Mouse (Mus musculus): ENCODE results near the gene Cdon. TPM values are rescaled to one million over a fixed set of nuclear protein-coding genes. Genes with fewer than 3 reads are reported as not detected.

The Cdon gene
- total and polyA plus RNA-seq, 3 experiments, result 1.0 to 1.5 TPM; not detected in 1

DNA sequence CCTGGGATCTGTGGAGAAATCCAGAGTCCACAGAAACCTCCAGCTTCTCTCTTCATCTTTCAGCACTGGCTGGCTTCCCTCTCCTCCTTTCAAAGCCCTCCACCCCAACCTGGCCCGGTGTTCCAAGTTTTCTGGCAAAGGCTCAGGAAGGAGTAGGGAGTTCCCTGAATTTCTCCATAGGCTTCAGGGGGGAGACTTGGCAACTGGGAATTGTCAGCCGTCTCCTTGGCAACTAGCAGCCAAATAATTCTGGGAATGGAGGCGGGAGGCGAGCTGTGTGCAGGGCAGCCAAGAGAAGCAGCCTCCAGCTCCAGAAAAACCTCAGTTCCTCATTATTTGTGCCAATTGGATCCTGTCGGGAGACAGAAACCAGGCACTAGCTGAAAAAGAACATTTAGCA lies 102.6 kb downstream of the Cdon start:
- Histone ChIP-seq H3K27me3 (ENCODE audit: control insufficient read depth in 1 of 2, insufficient read depth in 2 of 2, low read length in 2 of 2) (peaks cover 3 to 4% of the 10 kb centered on the region in 2 experiments; a peak in 3 of 4 replicates), H3K79me2 (ENCODE audit: control insufficient read depth, insufficient read depth, low read length, poor library complexity) (no peaks in the 10 kb centered on the region), H3K9me3 (replicated peaks; ENCODE audit: insufficient read depth, low read length) (no peaks in the 10 kb centered on the region), H3K27ac (ENCODE audit: control insufficient read depth, low read depth, low read length) (no peak overlapping the region), H3K36me3 (ENCODE audit: control insufficient read depth in 1 of 2, insufficient read depth in 2 of 2, low read length in 2 of 2) (no peaks in the 10 kb centered on the region), H3K4me1 (ENCODE audit: control insufficient read depth in 1 of 2, insufficient read depth in 2 of 2, low read length in 2 of 2) (no peaks in the 10 kb centered on the region), H3K9ac (ENCODE audit: control insufficient read depth, low read depth, low read length, poor library complexity, severe bottlenecking) (no peak overlapping the region), H3K4me3 (ENCODE audit: control insufficient read depth in 1 of 2, insufficient read depth in 1 of 2, low read depth in 2 of 2, low read length in 2 of 2) (no peak overlapping the region)
- DNase-seq (ENCODE audit: low read depth, low spot score), result no peak
- TF ChIP-seq ZNF384 (IDR thresholded peaks at IDR 0.05; ENCODE audit: low read depth, low read length) (no peak), MAFK (IDR thresholded peaks at IDR 0.05; ENCODE audit: borderline replicate concordance, low read depth, low read length) (no peak), TAL1 (IDR thresholded peaks at IDR 0.05; ENCODE audit: low read length) (no peak), RCOR1 (IDR thresholded peaks at IDR 0.05; ENCODE audit: low read depth, low read length) (no peak), ELF1 (IDR thresholded peaks at IDR 0.05; ENCODE audit: low read depth, low read length) (no peak), MXI1 (IDR thresholded peaks at IDR 0.05; ENCODE audit: low read depth, low read length) (no peak), POLR2AphosphoS2 (IDR thresholded peaks at IDR 0.05; ENCODE audit: low read length) (no peak), E2F4 (IDR thresholded peaks at IDR 0.05; ENCODE audit: borderline replicate concordance, low read depth, low read length) (no peak)

DNA sequence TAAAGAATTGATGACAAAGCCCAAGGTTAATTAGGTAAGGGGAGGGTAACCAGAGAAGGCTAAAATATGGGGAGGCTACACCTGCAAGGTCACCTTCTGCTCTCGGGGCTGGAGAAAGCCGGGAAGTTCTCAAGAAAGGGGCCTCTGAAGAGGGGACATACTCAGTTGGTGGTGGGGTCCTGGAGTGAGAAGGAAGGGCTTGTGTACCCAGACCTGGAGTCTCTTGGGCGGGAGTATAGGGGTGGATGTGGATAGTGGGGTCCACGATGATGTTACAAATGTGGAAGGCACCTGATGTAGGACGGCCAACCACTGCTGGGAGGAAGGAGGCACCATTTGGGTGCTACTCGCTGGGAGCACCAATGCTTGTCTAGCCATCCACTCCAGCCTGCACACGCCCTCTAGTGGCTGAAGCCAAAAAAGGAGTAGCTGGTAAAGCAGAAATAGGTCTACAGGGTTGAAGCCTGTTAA lies 103.0 kb downstream of the Cdon start:
- DNase-seq (ENCODE audit: low read depth, low spot score), result peak; percentile 75

DNA sequence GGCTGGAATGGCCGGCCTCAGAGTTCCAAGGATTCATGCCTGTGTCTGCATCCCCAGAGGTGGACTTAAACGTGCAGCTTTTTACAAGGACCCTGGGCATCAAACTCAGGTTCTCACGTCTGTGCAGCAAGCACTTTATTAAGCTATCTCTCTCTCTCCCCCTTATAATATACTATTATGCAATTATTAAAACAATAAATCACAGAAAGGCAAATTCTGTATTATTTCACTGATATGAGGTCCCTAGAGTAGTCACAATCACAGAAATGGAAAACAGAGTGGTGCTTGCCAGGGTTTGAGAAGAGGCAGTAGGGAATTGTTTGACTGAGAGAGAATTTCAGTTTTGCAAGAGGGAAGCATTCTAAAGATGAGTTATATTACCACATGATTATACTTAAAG lies 108.2 kb downstream of the Cdon start:
- Histone ChIP-seq H3K9me3 (replicated peaks; ENCODE audit: insufficient read depth, low read length) (no peaks in the 10 kb centered on the region), H3K4me3 (ENCODE audit: control insufficient read depth in 1 of 2, insufficient read depth in 1 of 2, low read depth in 2 of 2, low read length in 2 of 2) (no peak overlapping the region), H3K27ac (ENCODE audit: control insufficient read depth, low read depth, low read length) (no peak overlapping the region), H3K4me1 (ENCODE audit: control insufficient read depth in 1 of 2, insufficient read depth in 2 of 2, low read length in 2 of 2) (no peaks in the 10 kb centered on the region), H3K36me3 (ENCODE audit: control insufficient read depth in 1 of 2, insufficient read depth in 2 of 2, low read length in 2 of 2) (no peaks in the 10 kb centered on the region), H3K9ac (ENCODE audit: control insufficient read depth, low read depth, low read length, poor library complexity, severe bottlenecking) (no peak overlapping the region), H3K27me3 (ENCODE audit: control insufficient read depth in 1 of 2, insufficient read depth in 2 of 2, low read length in 2 of 2) (no peaks in the 10 kb centered on the region; a peak in 3 of 4 replicates), H3K79me2 (ENCODE audit: control insufficient read depth, insufficient read depth, low read length, poor library complexity) (no peaks in the 10 kb centered on the region)
- no peak for TF ChIP-seq POLR2AphosphoS2 (IDR thresholded peaks at IDR 0.05; ENCODE audit: low read length)
- TF ChIP-seq USF1 (IDR thresholded peaks at IDR 0.05; ENCODE audit: low read depth, low read length), result no peak
- TF ChIP-seq ZC3H11A (IDR thresholded peaks at IDR 0.05; ENCODE audit: low read depth, low read length), result no peak
- no peak for TF ChIP-seq USF2 (IDR thresholded peaks at IDR 0.05; ENCODE audit: borderline replicate concordance in 1 of 2, insufficient read depth in 1 of 2, low read depth in 1 of 2, low read length in 2 of 2)
- TF ChIP-seq NELFE (IDR thresholded peaks at IDR 0.05; ENCODE audit: low read depth, low read length), result no peak
- no peak for TF ChIP-seq JUND (IDR thresholded peaks at IDR 0.05; ENCODE audit: low read depth, low read length)
- no peak for TF ChIP-seq SIN3A (IDR thresholded peaks at IDR 0.05; ENCODE audit: low read length)
- no peak for TF ChIP-seq GATA1 (IDR thresholded peaks at IDR 0.05; ENCODE audit: low read depth, low read length)
- TF ChIP-seq ZKSCAN1 (IDR thresholded peaks at IDR 0.05; ENCODE audit: low read depth, low read length), result no peak
- no peak for TF ChIP-seq POLR2AphosphoS5 (IDR thresholded peaks at IDR 0.05; ENCODE audit: borderline replicate concordance, low read depth, low read length)
- no peak for TF ChIP-seq E2F4 (IDR thresholded peaks at IDR 0.05; ENCODE audit: borderline replicate concordance, low read depth, low read length)
- TF ChIP-seq MYB (IDR thresholded peaks at IDR 0.05; ENCODE audit: low read depth, low read length), result no peak
- no peak for TF ChIP-seq MAFK (IDR thresholded peaks at IDR 0.05; ENCODE audit: borderline replicate concordance, low read depth, low read length)
- TF ChIP-seq MAZ (IDR thresholded peaks at IDR 0.05; ENCODE audit: low read depth, low read length), result no peak
- TF ChIP-seq POLR2A (IDR thresholded peaks at IDR 0.05; ENCODE audit: control insufficient read depth in 1 of 2, insufficient read depth in 1 of 2, low read depth in 1 of 2, low read length in 2 of 2, poor library complexity in 1 of 2), result no peak
- no peak for DNase-seq (ENCODE audit: low read depth, low spot score)

More for the DNA sequence above, 103.0 kb downstream of the Cdon start:
- H3K9ac ChIP-seq (ENCODE audit: control insufficient read depth, low read depth, low read length, poor library complexity, severe bottlenecking), result no peak overlapping the region
- no peak overlapping the region for H3K27ac ChIP-seq (ENCODE audit: control insufficient read depth, low read depth, low read length)
- H3K27me3 ChIP-seq (ENCODE audit: control insufficient read depth in 1 of 2, insufficient read depth in 2 of 2, low read length in 2 of 2), result peaks cover 3 to 4% of the 10 kb centered on the region in 2 experiments; a peak in 3 of 4 replicates
- no peak overlapping the region for H3K4me3 ChIP-seq (ENCODE audit: control insufficient read depth in 1 of 2, insufficient read depth in 1 of 2, low read depth in 2 of 2, low read length in 2 of 2)
- H3K4me1 ChIP-seq (ENCODE audit: control insufficient read depth in 1 of 2, insufficient read depth in 2 of 2, low read length in 2 of 2), result no peaks in the 10 kb centered on the region
- no peaks in the 10 kb centered on the region for H3K9me3 ChIP-seq (replicated peaks; ENCODE audit: insufficient read depth, low read length)
- TF ChIP-seq ETS1 (IDR thresholded peaks at IDR 0.05; ENCODE audit: low read depth, low read length) (no peak), ZC3H11A (IDR thresholded peaks at IDR 0.05; ENCODE audit: low read depth, low read length) (peak; percentile 34; the same call in 1 of the 2 replicates), CTCF (IDR thresholded peaks at IDR 0.05 in 2 of 3, conservative IDR thresholded peaks at IDR 0.05 in 1 of 3; ENCODE audit: control insufficient read depth in 1 of 3, insufficient read depth in 1 of 3, low read depth in 2 of 3, low read length in 3 of 3, poor library complexity in 1 of 3, severe bottlenecking in 1 of 3) (peak; percentile 85 to 89 (median 87)), RAD21 (IDR thresholded peaks at IDR 0.05; ENCODE audit: low read depth, low read length) (peak; percentile 70), MAX (IDR thresholded peaks at IDR 0.05; ENCODE audit: low read length) (no peak), MAZ (IDR thresholded peaks at IDR 0.05; ENCODE audit: low read depth, low read length) (no peak), MYB (IDR thresholded peaks at IDR 0.05; ENCODE audit: low read depth, low read length) (no peak), SMC3 (IDR thresholded peaks at IDR 0.05; ENCODE audit: low read depth, low read length) (peak; percentile 85), HCFC1 (IDR thresholded peaks at IDR 0.05; ENCODE audit: low read depth, low read length) (no peak)
- H3K79me2 ChIP-seq (ENCODE audit: control insufficient read depth, insufficient read depth, low read length, poor library complexity), result no peaks in the 10 kb centered on the region
- H3K36me3 ChIP-seq (ENCODE audit: control insufficient read depth in 1 of 2, insufficient read depth in 2 of 2, low read length in 2 of 2), result no peaks in the 10 kb centered on the region
